Mouse (Mus musculus) stomach, postnatal 0 days (tissue): ENCODE measurements at regions not wholly inside any gene's neighbourhood (a gene's known extent, or its start where the extent isn't known, plus 50 kb on each side); places are given as distances from the start of the nearest gene placed in this dataset.

Experiments used
- CTCF ChIP-seq: IDR thresholded peaks from 2 replicates; pipeline ENCODE4 v1.5.1; 2016; ENCODE audit warnings: antibody characterized with exemption, low read depth, mild to moderate bottlenecking, moderate library complexity
- EP300 ChIP-seq: optimal IDR thresholded peaks from 2 replicates; pipeline ENCODE3; 2016; ENCODE audit warnings: antibody characterized with exemption

GRCm38 (mm10) chr2:145069931-145070330 lies 97.6 kb upstream of the Slc24a3 start:
- no peak for TF ChIP-seq CTCF
- TF ChIP-seq EP300 = no peak
